Mouse (Mus musculus) MEL (cell line): Measurements from ENCODE around the gene Pbxip1. TPM values are rescaled to one million over a fixed set of nuclear protein-coding genes. Genes with fewer than 3 reads are reported as not detected.

ENCODE experiments used
- DNase-seq: peaks from one replicate; pipeline ENCODE4 v3.0.0; 2011; ENCODE audit warnings: low read depth, low spot score
- H3K27ac ChIP-seq: 2 replicates; pipeline ENCODE4 v1.5.1; 2012; ENCODE audit warnings: low read depth, mild to moderate bottlenecking, control low read depth, low read length, moderate library complexity; ENCODE audit not compliant: control insufficient read depth
- H3K27me3 ChIP-seq, 2 experiments: fragments of 150-350 bp in 1 of 2; sonication (generic) in 1 of 2; 2 replicates each; pipeline ENCODE4 v1.6.1; 2012; ENCODE audit warnings: low read length in 2 of 2, mild to moderate bottlenecking in 2 of 2, improper control_type of control experiment in 1 of 2, moderate library complexity in 1 of 2; ENCODE audit not compliant: insufficient read depth in 2 of 2, control insufficient read depth in 1 of 2
- H3K36me3 ChIP-seq, 2 experiments: 2 replicates each; pipeline ENCODE4 v1.6.1; 2012 to 2014; ENCODE audit warnings: low read length in 2 of 2, improper control_type of control experiment in 1 of 2, inconsistent platforms in 1 of 2, mild to moderate bottlenecking in 1 of 2; ENCODE audit not compliant: insufficient read depth in 2 of 2, control insufficient read depth in 1 of 2
- H3K4me1 ChIP-seq, 2 experiments: fragments of 150-350 bp in 1 of 2; sonication (generic) in 1 of 2; 2 replicates each; pipeline ENCODE4 v1.6.1; 2012; ENCODE audit warnings: low read length in 2 of 2, improper control_type of control experiment in 1 of 2, mild to moderate bottlenecking in 1 of 2; ENCODE audit not compliant: insufficient read depth in 2 of 2, control insufficient read depth in 1 of 2
- H3K4me3 ChIP-seq, 2 experiments: fragments of 150-350 bp in 1 of 2; sonication (generic) in 1 of 2; 2 replicates each; pipeline ENCODE4 v1.5.1; 2012; ENCODE audit warnings: low read depth in 2 of 2, low read length in 2 of 2, mild to moderate bottlenecking in 2 of 2, moderate library complexity in 2 of 2, control low read depth in 1 of 2, improper control_type of control experiment in 1 of 2; ENCODE audit not compliant: control insufficient read depth in 1 of 2, insufficient read depth in 1 of 2
- H3K79me2 ChIP-seq: 2 replicates; pipeline ENCODE4 v1.6.1; 2012; ENCODE audit warnings: mild to moderate bottlenecking, low read length, moderate library complexity; ENCODE audit not compliant: control insufficient read depth, poor library complexity, insufficient read depth
- H3K9ac ChIP-seq: 2 replicates; pipeline ENCODE4 v1.6.1; 2012; ENCODE audit warnings: low read depth, mild to moderate bottlenecking, control low read depth, low read length, moderate library complexity; ENCODE audit not compliant: control insufficient read depth, poor library complexity, severe bottlenecking
- H3K9me3 ChIP-seq: fragments of 150-350 bp; sonication (generic); replicated peaks from 2 replicates; pipeline ENCODE4 v1.6.1; 2012; ENCODE audit warnings: mild to moderate bottlenecking, low read length, improper control_type of control experiment, moderate library complexity; ENCODE audit not compliant: insufficient read depth
- BHLHE40 ChIP-seq: IDR thresholded peaks from 2 replicates; pipeline ENCODE4 v1.6.1; 2012; ENCODE audit warnings: low read depth, mild to moderate bottlenecking, inconsistent platforms, low read length, improper control_type of control experiment, borderline replicate concordance
- CHD1 ChIP-seq: IDR thresholded peaks from 2 replicates; pipeline ENCODE4 v1.6.1; 2012; ENCODE audit warnings: low read depth, mild to moderate bottlenecking, inconsistent platforms, low read length, improper control_type of control experiment
- CHD2 ChIP-seq: IDR thresholded peaks from 2 replicates; pipeline ENCODE4 v1.6.1; 2011; ENCODE audit warnings: low read length, improper control_type of control experiment
- CTCF ChIP-seq, 3 experiments: IDR thresholded peaks in 2 of 3; conservative IDR thresholded peaks in 1 of 3; 2 replicates each; pipeline ENCODE4 v1.5.1; 2011 to 2012; ENCODE audit warnings: low read length in 3 of 3, low read depth in 2 of 3, mild to moderate bottlenecking in 2 of 3, improper control_type of control experiment in 1 of 3, inconsistent platforms in 1 of 3, mixed read lengths in 1 of 3, moderate library complexity in 1 of 3; ENCODE audit not compliant: control insufficient read depth in 1 of 3, insufficient read depth in 1 of 3, poor library complexity in 1 of 3, severe bottlenecking in 1 of 3
- E2F4 ChIP-seq: IDR thresholded peaks from 2 replicates; pipeline ENCODE4 v1.6.1; 2011; ENCODE audit warnings: low read depth, low read length, improper control_type of control experiment, borderline replicate concordance
- ELF1 ChIP-seq: IDR thresholded peaks from 2 replicates; pipeline ENCODE4 v1.6.1; 2014; ENCODE audit warnings: low read depth, mild to moderate bottlenecking, inconsistent platforms, low read length, improper control_type of control experiment, moderate library complexity
- ETS1 ChIP-seq: IDR thresholded peaks from 2 replicates; pipeline ENCODE4 v1.6.1; 2012; ENCODE audit warnings: low read depth, mild to moderate bottlenecking, inconsistent platforms, low read length, improper control_type of control experiment, moderate library complexity
- GABPA ChIP-seq: IDR thresholded peaks from 2 replicates; pipeline ENCODE4 v1.6.1; 2012; ENCODE audit warnings: low read depth, mild to moderate bottlenecking, inconsistent platforms, low read length, improper control_type of control experiment, moderate library complexity
- HCFC1 ChIP-seq: IDR thresholded peaks from 2 replicates; pipeline ENCODE4 v1.6.1; 2012; ENCODE audit warnings: low read depth, mild to moderate bottlenecking, inconsistent platforms, low read length, improper control_type of control experiment, moderate library complexity
- JUND ChIP-seq: IDR thresholded peaks from 2 replicates; pipeline ENCODE4 v1.6.1; 2011; ENCODE audit warnings: low read depth, mild to moderate bottlenecking, improper control_type of control experiment, low read length
- KAT2A ChIP-seq: conservative IDR thresholded peaks from 2 replicates; pipeline ENCODE4 v1.6.1; 2012; ENCODE audit warnings: low read depth, low read length, improper control_type of control experiment, inconsistent platforms
- MAFK ChIP-seq: IDR thresholded peaks from 2 replicates; pipeline ENCODE4 v1.6.1; 2011; ENCODE audit warnings: low read depth, mild to moderate bottlenecking, low read length, improper control_type of control experiment, borderline replicate concordance
- MAX ChIP-seq: IDR thresholded peaks from 2 replicates; pipeline ENCODE4 v1.6.1; 2011; ENCODE audit warnings: low read length, improper control_type of control experiment
- MAZ ChIP-seq: IDR thresholded peaks from 2 replicates; pipeline ENCODE4 v1.6.1; 2012; ENCODE audit warnings: low read depth, mild to moderate bottlenecking, inconsistent platforms, low read length, improper control_type of control experiment
- MXI1 ChIP-seq: IDR thresholded peaks from 2 replicates; pipeline ENCODE4 v1.6.1; 2011; ENCODE audit warnings: mild to moderate bottlenecking, low read depth, low read length, improper control_type of control experiment
- MYB ChIP-seq: IDR thresholded peaks from 2 replicates; pipeline ENCODE4 v1.6.1; 2011; ENCODE audit warnings: mild to moderate bottlenecking, low read depth, low read length, improper control_type of control experiment
- MYC ChIP-seq: IDR thresholded peaks from 2 replicates; pipeline ENCODE4 v1.6.1; 2011; ENCODE audit warnings: low read depth, mild to moderate bottlenecking, low read length, improper control_type of control experiment, moderate library complexity
- NELFE ChIP-seq: IDR thresholded peaks from 2 replicates; pipeline ENCODE4 v1.6.1; 2011; ENCODE audit warnings: low read depth, low read length, improper control_type of control experiment
- NRF1 ChIP-seq: IDR thresholded peaks from 2 replicates; pipeline ENCODE4 v1.6.1; 2014; ENCODE audit warnings: low read depth, mild to moderate bottlenecking, inconsistent platforms, low read length, improper control_type of control experiment, moderate library complexity; ENCODE audit not compliant: poor library complexity, insufficient read depth, severe bottlenecking
- POLR2AphosphoS2 ChIP-seq: IDR thresholded peaks from 2 replicates; pipeline ENCODE4 v1.6.1; 2011; ENCODE audit warnings: low read length, improper control_type of control experiment
- POLR2AphosphoS5 ChIP-seq: IDR thresholded peaks from 2 replicates; pipeline ENCODE4 v1.6.1; 2012; ENCODE audit warnings: low read depth, borderline replicate concordance, mild to moderate bottlenecking, inconsistent platforms, low read length, moderate library complexity, mixed read lengths
- RAD21 ChIP-seq: IDR thresholded peaks from 2 replicates; pipeline ENCODE4 v1.6.1; 2011; ENCODE audit warnings: mild to moderate bottlenecking, low read depth, low read length, improper control_type of control experiment
- RCOR1 ChIP-seq: IDR thresholded peaks from 2 replicates; pipeline ENCODE4 v1.6.1; 2012; ENCODE audit warnings: low read depth, mild to moderate bottlenecking, inconsistent platforms, low read length, improper control_type of control experiment
- SMC3 ChIP-seq: IDR thresholded peaks from 2 replicates; pipeline ENCODE4 v1.6.1; 2011; ENCODE audit warnings: low read depth, low read length, improper control_type of control experiment
- TBP ChIP-seq: IDR thresholded peaks from 2 replicates; pipeline ENCODE4 v1.8.0; 2011; ENCODE audit warnings: low read depth, low read length, improper control_type of control experiment
- TCF12 ChIP-seq: IDR thresholded peaks from 2 replicates; pipeline ENCODE4 v1.6.1; 2014; ENCODE audit warnings: low read depth, mild to moderate bottlenecking, inconsistent platforms, low read length, improper control_type of control experiment, moderate library complexity
- USF1 ChIP-seq: IDR thresholded peaks from 2 replicates; pipeline ENCODE4 v1.6.1; 2014; ENCODE audit warnings: low read depth, mild to moderate bottlenecking, inconsistent platforms, low read length, improper control_type of control experiment, moderate library complexity
- ZC3H11A ChIP-seq: IDR thresholded peaks from 2 replicates; pipeline ENCODE4 v1.6.1; 2012; ENCODE audit warnings: low read depth, mild to moderate bottlenecking, inconsistent platforms, low read length, improper control_type of control experiment
- polyA plus RNA-seq, 2 experiments: library from polyadenylated mRNA; stranded (reverse) in 1 of 2; unstranded in 1 of 2; fragments of >175 nt in 1 of 2; fragments of >200 nt in 1 of 2; gene quantifications; 2 replicates each; pipeline versions ENCODE4 v1.2.1 to v1.2.4; 2012; ENCODE audit warnings: low replicate concordance in 2 of 2, low read depth in 1 of 2; ENCODE audit not compliant: insufficient read length in 2 of 2, insufficient read depth in 1 of 2, missing spikeins in 1 of 2
- total RNA-seq: library from RNA; depleted of rRNA; stranded (reverse); fragments of 300-350 nt; gene quantifications from 2 replicates; pipeline ENCODE4 v1.2.3, GENCODE M21; 2012

The Pbxip1 gene
- total and polyA plus RNA-seq, 3 experiments = 4.8 to 10.7 TPM; not detected in 1

DNA sequence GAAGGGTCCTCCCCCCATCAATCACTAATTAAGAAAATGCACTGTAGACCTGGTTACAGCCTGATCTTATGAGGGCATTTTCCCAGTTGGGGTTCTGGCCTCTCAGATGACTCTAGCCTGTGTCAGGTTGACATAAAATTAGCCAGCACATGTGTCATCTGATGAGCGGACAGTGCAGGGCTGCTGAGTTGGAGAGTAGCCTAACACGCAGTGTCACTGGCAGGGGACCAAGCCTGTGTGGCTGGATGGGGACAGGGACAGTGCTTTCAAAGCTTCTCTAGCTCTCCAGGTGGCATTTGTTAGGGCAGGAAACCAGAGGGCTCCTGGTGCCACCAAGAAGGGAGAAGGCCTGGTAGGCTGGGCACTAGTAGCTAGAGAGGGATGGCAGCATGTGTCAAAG is 4.2 kb downstream of the Pbxip1 start:
- Histone ChIP-seq H3K27me3 (no peaks in the 10 kb centered on the region), H3K4me1 (peaks cover 0 to 9% of the 10 kb centered on the region in 2 experiments; a peak in 2 of 4 replicates), H3K79me2 (no peaks in the 10 kb centered on the region), H3K9me3 (no peaks in the 10 kb centered on the region), H3K27ac (no peak overlapping the region), H3K36me3 (peaks cover 0 to 8% of the 10 kb centered on the region in 2 experiments; a peak in 2 of 4 replicates), H3K9ac (no peak overlapping the region), H3K4me3 (no peak overlapping the region)
- DNase-seq = no peak
- TF ChIP-seq MAX (no peak), MXI1 (no peak), CTCF (IDR thresholded peaks at IDR 0.05 in 2 of 3, conservative IDR thresholded peaks at IDR 0.05 in 1 of 3; ENCODE audit: control insufficient read depth in 1 of 3, insufficient read depth in 1 of 3, low read depth in 2 of 3, low read length in 3 of 3, poor library complexity in 1 of 3, severe bottlenecking in 1 of 3) (no peak), ELF1 (no peak), NRF1 (no peak), MAZ (no peak), E2F4 (no peak), BHLHE40 (no peak), MYB (no peak), RAD21 (no peak)

DNA sequence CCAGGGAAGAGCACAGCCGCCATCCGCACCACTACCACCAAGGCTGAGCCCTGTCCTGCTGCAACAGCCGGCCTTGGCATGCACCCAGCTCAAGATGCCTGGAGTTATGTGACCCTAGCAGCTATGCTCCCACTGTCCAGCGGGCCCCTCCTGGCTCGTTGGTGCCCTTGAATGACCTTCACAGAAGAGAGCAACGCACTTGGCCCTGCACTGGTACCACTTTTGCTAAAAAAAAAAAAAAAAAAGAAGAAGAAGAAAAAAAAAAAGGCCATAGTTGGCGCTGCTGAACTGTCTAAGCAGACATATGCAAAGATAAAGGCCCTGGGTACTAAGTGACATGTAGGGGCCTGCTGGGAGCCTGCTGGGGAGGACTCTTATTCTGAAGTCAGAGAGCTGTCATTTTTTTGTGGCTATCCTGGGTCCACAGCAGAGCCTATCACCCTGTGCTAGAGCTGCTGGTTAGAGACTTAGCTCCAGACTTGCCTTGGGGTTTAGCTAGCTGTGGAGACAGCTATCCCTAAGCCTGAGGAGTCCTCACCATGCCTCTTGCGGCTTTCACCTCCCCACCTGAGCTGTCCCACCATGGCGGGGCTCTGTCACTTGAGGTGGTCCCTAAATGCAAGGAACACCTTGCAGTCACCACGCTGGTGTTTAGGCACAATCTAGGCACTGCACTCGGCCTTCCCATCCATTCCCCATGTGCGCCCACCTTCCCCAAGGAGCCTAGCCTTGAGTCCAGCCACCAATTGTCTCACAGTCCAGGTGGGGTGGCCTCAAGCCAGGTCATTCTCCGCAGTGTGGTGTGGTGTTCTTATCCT is 12.4 kb downstream of the Pbxip1 start:
- DNase-seq = peak; percentile 98
- peak overlapping the region; percentile 65 for H3K27ac ChIP-seq
- H3K4me3 ChIP-seq = peak overlapping the region; percentile 33 to 43
- no peaks in the 10 kb centered on the region for H3K79me2 ChIP-seq
- peaks cover 0 to 8% of the 10 kb centered on the region in 2 experiments; a peak in 2 of 4 replicates for H3K4me1 ChIP-seq
- H3K36me3 ChIP-seq = peaks cover 0 to 3% of the 10 kb centered on the region in 2 experiments; a peak in 2 of 4 replicates
- H3K27me3 ChIP-seq = no peaks in the 10 kb centered on the region
- H3K9me3 ChIP-seq = no peaks in the 10 kb centered on the region
- peak overlapping the region; percentile 58 for H3K9ac ChIP-seq
- peak; percentile 67 for TF ChIP-seq MYC
- TF ChIP-seq MAFK = 0 out of 2 replicates have a peak, but pooled peaks have one; percentile 18
- peak; percentile 84 for TF ChIP-seq TBP
- 0 out of 2 replicates have a peak, but pooled peaks have one; percentile 10 for TF ChIP-seq MAX
- no peak for TF ChIP-seq NRF1
- TF ChIP-seq CHD1 = no peak
- TF ChIP-seq KAT2A = no peak
- peak; percentile 90; the same call in 1 of the 2 replicates for TF ChIP-seq MAZ
- peak; percentile 49; the same call in 1 of the 2 replicates for TF ChIP-seq RCOR1
- no peak for TF ChIP-seq JUND
- no peak for TF ChIP-seq POLR2AphosphoS5
- no peak for TF ChIP-seq CTCF (IDR thresholded peaks at IDR 0.05 in 2 of 3, conservative IDR thresholded peaks at IDR 0.05 in 1 of 3; ENCODE audit: control insufficient read depth in 1 of 3, insufficient read depth in 1 of 3, low read depth in 2 of 3, low read length in 3 of 3, poor library complexity in 1 of 3, severe bottlenecking in 1 of 3)
- TF ChIP-seq TCF12 = peak; percentile 49
- TF ChIP-seq SMC3 = no peak
- TF ChIP-seq BHLHE40 = peak; percentile 30; the same call in 1 of the 2 replicates
- TF ChIP-seq USF1 = peak; percentile 27; the same call in 1 of the 2 replicates
- peak; percentile 86 for TF ChIP-seq ETS1
- TF ChIP-seq GABPA = peak; percentile 53; the same call in 1 of the 2 replicates
- peak; percentile 40; the same call in 1 of the 2 replicates for TF ChIP-seq POLR2AphosphoS2
- TF ChIP-seq HCFC1 = peak; percentile 83
- TF ChIP-seq ELF1 = no peak
- no peak for TF ChIP-seq ZC3H11A
- TF ChIP-seq MXI1 = peak; percentile 91
- TF ChIP-seq NELFE = peak; percentile 71
- no peak for TF ChIP-seq CHD2
